Mouse (Mus musculus) forebrain, embryonic 15.5 days (tissue): ENCODE measurements around the gene Pparg. TPM values are rescaled to one million over a fixed set of nuclear protein-coding genes. Genes with fewer than 3 reads are reported as not detected.
A peak's percentile ranks its signal among the peaks of the same experiment; 100 is the strongest.

Source experiments
- ATAC-seq: fragments of 200-750 bp; cut with Nextera tagmentation; replicated peaks from 2 replicates; pipeline ENCODE4 v1.8.0; 2017; ENCODE audit warnings: mild to moderate bottlenecking, moderate TSS enrichment, moderate library complexity
- H3K27ac ChIP-seq: fragments of 300-500 bp; sonication (generic); replicated peaks from 2 replicates; pipeline ENCODE4 v1.5.1; 2015; ENCODE audit warnings: mild to moderate bottlenecking, inconsistent platforms
- H3K27me3 ChIP-seq: fragments of 300-500 bp; sonication (generic); 2 replicates; pipeline ENCODE4 v1.6.1; 2015; ENCODE audit warnings: inconsistent platforms
- H3K36me3 ChIP-seq: fragments of 300-500 bp; sonication (generic); 2 replicates; pipeline ENCODE4 v1.6.1; 2015; ENCODE audit warnings: mild to moderate bottlenecking, inconsistent platforms
- H3K4me1 ChIP-seq: fragments of 300-500 bp; sonication (generic); 2 replicates; pipeline ENCODE4 v1.6.1; 2015; ENCODE audit warnings: inconsistent platforms
- H3K4me2 ChIP-seq: fragments of 300-500 bp; sonication (generic); replicated peaks from 2 replicates; pipeline ENCODE4 v1.6.1; 2015; ENCODE audit warnings: mild to moderate bottlenecking, inconsistent platforms
- H3K4me3 ChIP-seq: fragments of 300-500 bp; sonication (generic); 2 replicates; pipeline ENCODE4 v1.5.1; 2015; ENCODE audit warnings: mild to moderate bottlenecking, inconsistent platforms
- H3K9ac ChIP-seq: fragments of 300-500 bp; sonication (generic); replicated peaks from 2 replicates; pipeline ENCODE4 v1.6.1; 2015; ENCODE audit warnings: mild to moderate bottlenecking, inconsistent platforms
- H3K9me3 ChIP-seq: fragments of 300-500 bp; sonication (generic); 2 replicates; pipeline ENCODE4 v1.6.1; 2016; ENCODE audit warnings: inconsistent platforms
- WGBS: fragments of 180-500 bp; shearing (Covaris S2); methylation state at CpG from one replicate; pipeline ENCODE4 v1.1.7; 2015; ENCODE audit warnings: mixed read lengths; 5-methylcytosine and 5-hydroxymethylcytosine counted together
- polyA plus RNA-seq: library from polyadenylated mRNA; unstranded; fragments of >200 nt; fragmentation: Nextera tagmentation; extraction: Ambion mirVana; gene quantifications from 2 replicates; pipeline ENCODE4 v1.2.1, GENCODE M21; 2015

Gene Pparg
- polyA plus RNA-seq, 1 experiment from 2014 or later, result not detected

DNA sequence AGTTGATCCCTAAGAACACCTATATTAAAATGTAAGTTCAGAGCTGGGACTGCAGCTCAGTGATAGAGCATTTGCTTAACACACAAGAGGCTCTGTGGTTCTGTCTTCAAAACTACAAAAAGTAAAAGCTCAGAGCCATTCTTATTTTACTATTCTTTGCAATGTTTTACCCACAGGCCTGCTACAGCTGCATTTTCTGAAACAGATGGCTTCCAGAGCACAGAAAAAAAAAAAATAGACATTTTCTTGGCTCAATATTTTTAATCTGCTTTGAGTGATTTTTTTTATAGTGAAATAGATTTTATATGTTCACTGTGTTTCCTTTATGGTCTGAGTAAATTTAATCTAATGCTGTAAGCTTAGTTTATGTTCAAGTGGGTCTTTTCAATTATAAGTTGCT is 111.2 kb downstream of the Pparg start:
- Histone ChIP-seq H3K9me3 (no peaks in the 10 kb centered on the region), H3K27ac (no peak overlapping the region), H3K9ac (no peak overlapping the region), H3K4me2 (no peak overlapping the region), H3K36me3 (no peaks in the 10 kb centered on the region), H3K4me3 (no peak overlapping the region), H3K27me3 (no peaks in the 10 kb centered on the region), H3K4me1 (peaks cover 10% of the 10 kb centered on the region; the same call in 1 of the 2 replicates)
- no peak for ATAC-seq

DNA sequence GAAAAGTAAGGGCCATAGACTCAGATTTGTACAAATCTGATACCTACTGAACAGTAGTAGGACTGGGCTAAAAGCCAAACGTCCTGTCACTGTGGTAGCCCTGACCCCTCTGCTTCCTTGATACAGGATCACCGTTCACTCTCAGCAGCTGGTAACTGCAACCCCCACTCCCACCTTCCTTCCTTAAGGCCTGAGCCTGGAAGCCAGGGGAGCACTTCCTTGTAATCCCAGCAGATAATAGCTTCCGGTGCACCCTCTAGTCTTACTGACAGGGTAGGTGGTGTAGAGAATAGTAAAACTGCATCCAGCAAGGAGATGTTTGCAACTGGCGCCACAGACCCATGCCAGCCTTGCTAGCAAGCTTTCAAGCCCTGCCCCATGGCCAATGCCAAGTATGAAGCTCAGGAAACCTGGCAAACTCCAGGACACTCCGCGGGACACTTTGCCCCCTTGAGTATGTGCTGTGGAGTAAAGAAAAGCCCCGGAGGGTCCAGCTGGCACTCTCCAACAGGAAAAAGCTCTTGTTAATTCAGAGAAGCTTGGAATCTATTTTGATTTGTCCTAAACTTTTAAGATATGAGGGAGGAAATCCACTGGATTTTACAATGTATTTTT is 116.4 kb downstream of the Pparg start:
- WGBS, result 49% methylated on average over 7 of the region's 7 CpGs
- Histone ChIP-seq H3K4me2 (no peak overlapping the region), H3K36me3 (no peaks in the 10 kb centered on the region), H3K9me3 (no peaks in the 10 kb centered on the region), H3K27me3 (no peaks in the 10 kb centered on the region), H3K9ac (no peak overlapping the region), H3K27ac (no peak overlapping the region), H3K4me3 (no peak overlapping the region), H3K4me1 (peaks cover 4% of the 10 kb centered on the region; the same call in 1 of the 2 replicates)
- no peak for ATAC-seq

DNA sequence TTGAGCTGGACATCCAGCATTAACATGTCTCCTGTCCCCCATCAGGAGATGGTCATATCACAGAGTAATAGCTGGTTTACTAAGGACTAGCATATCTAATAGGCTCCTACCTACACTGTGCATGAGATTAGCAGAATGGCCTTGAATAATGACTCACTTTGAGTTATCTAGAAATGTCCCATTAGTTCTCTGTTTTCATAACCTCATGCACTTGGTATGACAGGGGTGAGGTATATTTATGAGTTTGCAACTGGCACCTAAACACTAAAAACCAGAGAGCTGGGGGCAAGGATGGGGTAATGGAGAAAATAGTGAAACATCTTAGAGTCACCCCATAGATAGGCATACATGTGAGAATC is 119.2 kb downstream of the Pparg start:
- no peak overlapping the region for H3K4me3 ChIP-seq
- no peak overlapping the region for H3K4me2 ChIP-seq
- peaks cover 4% of the 10 kb centered on the region; the same call in 1 of the 2 replicates for H3K4me1 ChIP-seq
- no peak overlapping the region for H3K27ac ChIP-seq
- H3K9me3 ChIP-seq, result no peaks in the 10 kb centered on the region
- H3K27me3 ChIP-seq, result no peaks in the 10 kb centered on the region
- no peak for ATAC-seq
- no peaks in the 10 kb centered on the region for H3K36me3 ChIP-seq
- no peak overlapping the region for H3K9ac ChIP-seq

DNA sequence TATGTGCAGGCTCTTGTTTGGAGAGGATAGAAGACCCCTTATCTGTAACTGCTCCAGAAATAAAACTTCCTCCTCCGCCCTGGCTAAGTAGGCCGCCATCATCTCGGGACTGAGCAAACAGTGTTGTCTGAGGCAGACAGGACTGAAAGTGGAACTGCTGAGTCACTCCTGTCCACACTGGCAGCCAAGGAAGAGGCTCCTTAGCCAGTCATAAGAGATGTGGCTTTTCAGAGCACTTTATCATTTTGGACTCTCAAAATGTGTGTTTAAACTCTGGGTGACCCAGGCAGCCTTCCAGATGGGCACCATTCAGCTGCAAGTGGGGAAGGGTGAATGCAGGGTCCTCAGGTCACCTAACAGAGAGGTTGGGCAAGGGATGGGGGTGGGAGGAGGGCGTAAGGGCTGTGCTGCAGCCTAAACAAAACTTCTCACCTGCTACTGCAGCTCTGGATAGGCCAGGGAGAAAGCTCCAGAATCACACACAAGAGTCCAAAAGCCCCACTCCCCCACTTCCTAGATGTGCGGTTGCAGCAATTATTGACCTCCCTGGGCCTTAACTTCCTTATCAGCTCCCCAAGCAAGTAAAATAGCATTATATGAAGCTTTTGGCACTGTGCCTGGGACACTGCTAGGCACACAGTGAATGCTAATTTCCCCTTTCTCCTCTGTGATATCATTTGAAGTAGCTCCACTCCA is 119.7 kb downstream of the Pparg start:
- Histone ChIP-seq H3K27ac (no peak overlapping the region), H3K27me3 (no peaks in the 10 kb centered on the region), H3K9ac (no peak overlapping the region), H3K4me1 (peaks cover 4% of the 10 kb centered on the region; the same call in 1 of the 2 replicates), H3K4me3 (no peak overlapping the region), H3K4me2 (no peak overlapping the region), H3K36me3 (no peaks in the 10 kb centered on the region), H3K9me3 (no peaks in the 10 kb centered on the region)
- ATAC-seq, result no peak
- 37% methylated on average over 5 of the region's 5 CpGs for WGBS

DNA sequence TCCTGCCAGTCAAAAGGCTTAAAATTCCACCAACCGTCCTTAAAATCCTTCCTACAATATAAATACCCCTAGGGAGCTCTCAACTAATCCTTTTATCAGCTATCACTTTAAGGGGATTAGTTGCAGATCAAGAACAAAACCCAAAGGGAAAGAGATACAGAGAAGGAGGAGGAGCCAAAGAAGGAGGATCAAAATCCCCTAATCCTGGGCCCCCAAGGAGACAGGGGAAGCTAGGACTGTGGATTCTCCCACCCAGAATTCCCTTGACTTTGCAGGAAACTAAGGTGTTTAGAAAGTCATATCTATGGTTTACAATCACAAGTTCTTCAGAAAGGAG is 120.2 kb downstream of the Pparg start:
- H3K4me3 ChIP-seq, result no peak overlapping the region

DNA sequence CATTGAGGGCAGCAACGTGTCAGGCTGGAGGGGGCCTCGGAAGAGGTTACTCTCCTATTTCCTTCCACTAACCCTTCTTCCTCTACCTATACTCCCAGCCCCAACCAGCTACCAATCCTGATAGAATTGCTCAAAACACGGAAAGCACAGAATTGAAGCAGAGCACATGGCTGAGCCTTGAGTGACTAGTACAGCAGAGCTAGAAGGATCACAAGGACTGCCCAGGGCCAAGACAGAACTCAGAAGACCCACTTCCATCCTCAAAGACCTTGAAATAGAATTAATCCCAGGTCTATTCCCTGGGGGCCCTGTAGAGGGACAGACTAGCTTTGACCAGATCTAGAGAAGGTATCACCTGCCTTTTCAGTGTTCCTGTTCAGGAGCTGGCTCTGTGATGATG is 120.9 kb downstream of the Pparg start:
- H3K4me3 ChIP-seq, result no peak overlapping the region
- no peak overlapping the region for H3K9ac ChIP-seq
- ATAC-seq, result no peak
- no peaks in the 10 kb centered on the region for H3K36me3 ChIP-seq
- H3K4me2 ChIP-seq, result no peak overlapping the region
- 28% methylated on average over 3 of the region's 3 CpGs for WGBS
- H3K27ac ChIP-seq, result no peak overlapping the region
- H3K4me1 ChIP-seq, result peaks cover 4% of the 10 kb centered on the region; the same call in 1 of the 2 replicates
- no peaks in the 10 kb centered on the region for H3K27me3 ChIP-seq
- no peaks in the 10 kb centered on the region for H3K9me3 ChIP-seq

More for the DNA sequence above, 120.2 kb downstream of the Pparg start:
- H3K9ac ChIP-seq, result no peak overlapping the region
- no peaks in the 10 kb centered on the region for H3K27me3 ChIP-seq
- H3K4me2 ChIP-seq, result no peak overlapping the region
- H3K36me3 ChIP-seq, result no peaks in the 10 kb centered on the region
- peaks cover 4% of the 10 kb centered on the region; the same call in 1 of the 2 replicates for H3K4me1 ChIP-seq
- WGBS, result 0% methylated on average over 1 of the region's 1 CpGs
- no peaks in the 10 kb centered on the region for H3K9me3 ChIP-seq
- no peak for ATAC-seq
- no peak overlapping the region for H3K27ac ChIP-seq

DNA sequence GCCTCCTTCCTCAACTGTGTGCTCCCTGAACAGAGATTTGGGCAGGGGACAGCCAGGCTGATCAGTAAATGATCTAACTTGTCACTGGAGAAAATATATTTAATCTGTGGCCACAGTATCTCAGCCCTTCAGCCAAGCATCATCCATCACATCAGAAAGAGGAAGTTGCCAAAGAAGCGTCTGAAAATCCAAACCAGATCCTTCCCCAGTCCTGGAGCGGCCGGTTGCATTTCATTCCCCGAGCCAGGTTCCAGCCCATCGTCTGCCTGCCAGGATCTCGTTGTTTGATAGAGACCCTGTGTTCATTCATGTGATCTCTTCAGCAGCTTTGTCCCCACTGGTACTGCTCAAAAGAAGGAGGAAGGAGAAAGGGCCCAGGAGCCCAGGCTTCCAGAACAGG is 124.9 kb downstream of the Pparg start:
- no peaks in the 10 kb centered on the region for H3K36me3 ChIP-seq
- no peaks in the 10 kb centered on the region for H3K9me3 ChIP-seq
- H3K4me2 ChIP-seq, result no peak overlapping the region
- no peak overlapping the region for H3K27ac ChIP-seq
- H3K4me3 ChIP-seq, result no peak overlapping the region
- peaks cover 4% of the 10 kb centered on the region; the same call in 1 of the 2 replicates for H3K4me1 ChIP-seq
- H3K27me3 ChIP-seq, result no peaks in the 10 kb centered on the region
- ATAC-seq, result no peak
- WGBS, result 66% methylated on average over 6 of the region's 6 CpGs
- no peak overlapping the region for H3K9ac ChIP-seq

DNA sequence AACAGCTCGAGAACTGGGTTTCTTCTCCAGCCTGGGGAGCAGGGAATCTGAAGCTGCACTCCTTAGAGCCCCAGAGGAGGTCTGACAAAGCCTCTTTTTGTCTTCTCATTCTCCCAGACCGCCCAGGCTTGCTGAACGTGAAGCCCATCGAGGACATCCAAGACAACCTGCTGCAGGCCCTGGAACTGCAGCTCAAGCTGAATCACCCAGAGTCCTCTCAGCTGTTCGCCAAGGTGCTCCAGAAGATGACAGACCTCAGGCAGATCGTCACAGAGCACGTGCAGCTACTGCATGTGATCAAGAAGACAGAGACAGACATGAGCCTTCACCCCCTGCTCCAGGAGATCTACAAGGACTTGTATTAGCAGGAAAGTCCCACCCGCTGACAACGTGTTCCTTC is 129.1 kb downstream of the Pparg start:
- no peak overlapping the region for H3K9ac ChIP-seq
- no peak overlapping the region for H3K4me2 ChIP-seq
- H3K27me3 ChIP-seq, result no peaks in the 10 kb centered on the region
- no peak for ATAC-seq
- H3K4me3 ChIP-seq, result no peak overlapping the region
- H3K9me3 ChIP-seq, result no peaks in the 10 kb centered on the region
- no peak overlapping the region for H3K27ac ChIP-seq
- H3K4me1 ChIP-seq, result peaks cover 10% of the 10 kb centered on the region
- 71% methylated on average over 9 of the region's 9 CpGs for WGBS
- no peaks in the 10 kb centered on the region for H3K36me3 ChIP-seq

DNA sequence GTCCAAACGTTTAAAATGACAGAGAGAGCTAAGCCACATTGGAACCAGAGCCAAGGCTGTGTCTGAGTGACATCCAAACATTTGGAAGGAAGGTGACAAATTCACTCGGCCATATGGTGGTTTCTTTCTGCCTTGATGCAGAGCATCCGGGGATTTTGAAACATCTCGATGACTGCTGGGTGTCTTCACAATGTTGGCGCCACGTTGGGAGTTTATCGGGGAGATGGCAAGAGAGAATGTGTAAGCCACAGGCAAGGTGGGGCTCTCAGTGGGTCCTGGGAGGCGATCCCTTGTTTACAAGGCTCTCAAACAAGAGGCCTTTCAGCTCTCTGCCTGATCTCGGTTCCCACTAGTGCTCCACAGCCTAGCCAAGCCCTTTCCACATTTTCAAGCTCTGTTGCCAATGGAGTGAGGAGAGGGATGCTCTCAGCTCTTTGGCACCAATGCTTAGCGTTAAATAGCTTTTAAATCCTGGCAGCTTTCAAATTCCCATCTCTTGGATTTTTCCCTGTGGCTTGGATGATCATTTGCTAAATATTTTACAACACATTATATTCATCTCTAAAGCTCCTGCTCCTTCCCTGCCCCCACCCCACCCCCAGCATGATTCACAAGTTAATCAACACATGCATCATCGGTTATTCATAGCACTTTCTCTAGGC is 132.3 kb downstream of the Pparg start:
- no peaks in the 10 kb centered on the region for H3K9me3 ChIP-seq
- ATAC-seq, result peak; percentile 87; the same call in 1 of the 2 replicates
- peaks cover 10% of the 10 kb centered on the region for H3K4me1 ChIP-seq
- H3K27ac ChIP-seq, result peak overlapping the region; percentile 56
- no peaks in the 10 kb centered on the region for H3K36me3 ChIP-seq
- WGBS, result 63% methylated on average over 11 of the region's 11 CpGs
- no peak overlapping the region for H3K4me3 ChIP-seq
- H3K9ac ChIP-seq, result no peak overlapping the region
- H3K4me2 ChIP-seq, result no peak overlapping the region
- H3K27me3 ChIP-seq, result no peaks in the 10 kb centered on the region

DNA sequence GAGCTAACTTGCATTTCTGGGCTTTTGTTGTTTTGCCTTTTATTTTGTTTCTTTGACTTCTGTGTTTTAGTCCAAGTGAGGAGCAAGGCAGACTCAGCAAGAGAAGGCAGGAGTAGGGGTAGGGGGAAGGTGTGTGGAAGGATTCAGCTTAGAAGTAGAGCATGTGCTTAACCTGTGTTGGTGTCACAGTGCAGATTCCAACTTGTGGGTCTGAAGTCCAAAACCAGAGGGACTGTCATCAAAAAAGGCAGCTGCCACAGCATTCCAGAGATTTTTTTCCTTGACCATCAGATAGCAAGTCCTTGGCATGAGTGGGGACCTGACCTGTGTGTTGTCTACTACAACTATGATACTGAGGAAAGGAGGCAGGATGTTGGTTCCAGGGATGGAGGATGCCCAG is 133.1 kb downstream of the Pparg start:
- Histone ChIP-seq H3K36me3 (no peaks in the 10 kb centered on the region), H3K27me3 (no peaks in the 10 kb centered on the region)
- ATAC-seq, result no peak

DNA sequence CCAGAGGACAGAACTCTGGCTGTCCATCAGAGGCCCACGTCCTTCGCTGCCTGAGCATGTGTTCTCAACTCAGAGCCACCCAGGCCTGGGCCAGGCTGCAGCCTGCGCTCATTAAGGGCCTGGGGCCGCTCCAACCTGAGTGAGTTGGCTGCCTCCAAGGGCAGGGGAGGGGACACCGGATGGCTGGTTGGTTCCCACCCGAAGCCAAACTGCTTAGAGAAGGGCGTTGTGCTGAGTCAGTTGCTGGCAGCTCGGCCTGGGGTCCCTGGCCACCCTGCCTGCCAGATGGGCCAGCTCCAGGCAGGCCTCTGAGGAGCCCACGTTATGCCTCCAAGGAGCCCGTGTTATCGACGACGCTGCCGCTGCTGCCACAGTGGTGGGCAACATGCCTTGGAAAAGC is 138.8 kb downstream of the Pparg start:
- Histone ChIP-seq H3K27me3 (no peaks in the 10 kb centered on the region), H3K27ac (no peak overlapping the region), H3K9ac (no peak overlapping the region), H3K4me2 (no peak overlapping the region), H3K9me3 (no peaks in the 10 kb centered on the region), H3K4me1 (peaks cover 2% of the 10 kb centered on the region; the same call in 1 of the 2 replicates), H3K36me3 (no peaks in the 10 kb centered on the region), H3K4me3 (no peak overlapping the region)
- 70% methylated on average over 14 of the region's 14 CpGs for WGBS
- ATAC-seq, result peak; percentile 79

More for the DNA sequence above, 133.1 kb downstream of the Pparg start:
- Histone ChIP-seq H3K4me1 (peaks cover 10% of the 10 kb centered on the region), H3K9ac (no peak overlapping the region), H3K27ac (no peak overlapping the region), H3K4me2 (no peak overlapping the region), H3K9me3 (no peaks in the 10 kb centered on the region), H3K4me3 (no peak overlapping the region)

DNA sequence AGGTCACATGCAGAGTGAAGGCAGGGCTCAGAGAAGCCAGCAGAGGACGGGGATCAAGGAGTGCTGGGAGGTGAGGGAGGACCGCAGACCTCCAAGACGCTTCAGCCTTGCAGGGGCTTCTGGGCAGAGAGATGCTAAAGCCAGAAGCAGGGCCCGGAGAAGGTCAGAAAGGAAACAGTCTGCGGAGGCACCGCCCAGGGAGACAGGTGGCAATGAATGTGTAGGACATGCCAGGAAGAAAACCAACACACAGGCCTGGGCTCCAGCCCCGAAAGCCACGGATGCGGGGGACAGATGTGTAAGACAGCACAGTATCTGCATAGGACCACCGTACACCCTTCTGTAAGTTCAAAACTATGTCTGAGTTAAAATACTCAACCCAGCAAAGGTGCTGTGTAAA is 139.5 kb downstream of the Pparg start:
- no peak overlapping the region for H3K4me2 ChIP-seq
- no peak overlapping the region for H3K9ac ChIP-seq
- no peak overlapping the region for H3K4me3 ChIP-seq
- WGBS, result 89% methylated on average over 10 of the region's 10 CpGs
- no peak for ATAC-seq
- H3K9me3 ChIP-seq, result no peaks in the 10 kb centered on the region
- H3K27ac ChIP-seq, result no peak overlapping the region
- no peaks in the 10 kb centered on the region for H3K27me3 ChIP-seq
- peaks cover 2% of the 10 kb centered on the region; the same call in 1 of the 2 replicates for H3K4me1 ChIP-seq
- H3K36me3 ChIP-seq, result no peaks in the 10 kb centered on the region
